Mouse (Mus musculus) adrenal gland, postnatal 4 days (tissue): ENCODE measurements around the gene Slu7. TPM values are rescaled to one million over a fixed set of nuclear protein-coding genes. Genes with fewer than 3 reads are reported as not detected.

Source experiments
- DNase-seq, 2 experiments: peaks; one replicate each; pipeline ENCODE4 v3.0.0; 2021 to 2022; ENCODE audit warnings: low spot score in 2 of 2, mixed read lengths in 2 of 2
- long read RNA-seq, 2 experiments: library from polyadenylated mRNA; stranded (forward); transcript quantifications; one replicate each; pipeline ENCODE4 v2.0.0; 2021
- total RNA-seq, 2 experiments: library from RNA; stranded (reverse); gene quantifications; 2 replicates each; pipeline ENCODE4 v1.2.3; 2021

The Slu7 gene
- total RNA-seq, result 10 to 100 TPM; 50.2 to 53.5 TPM
- long read RNA-seq, experiment 1, transcript Slu7-201 (16 exons, 3,625 nt), result major isoform, 19 of 52 reads
- long read RNA-seq, experiment 1, partial matches to known transcripts, result 7 of 52 reads
- long read RNA-seq, experiment 1, other reads (novel, unspliced or antisense), result 23 of 52 reads
- long read RNA-seq, experiment 2, transcript Slu7-201 (16 exons, 3,625 nt), result major isoform, 32 of 86 reads
- long read RNA-seq, experiment 2, partial matches to known transcripts, result 15 of 86 reads
- long read RNA-seq, experiment 2, other reads (novel, unspliced or antisense), result 32 of 86 reads

DNA sequence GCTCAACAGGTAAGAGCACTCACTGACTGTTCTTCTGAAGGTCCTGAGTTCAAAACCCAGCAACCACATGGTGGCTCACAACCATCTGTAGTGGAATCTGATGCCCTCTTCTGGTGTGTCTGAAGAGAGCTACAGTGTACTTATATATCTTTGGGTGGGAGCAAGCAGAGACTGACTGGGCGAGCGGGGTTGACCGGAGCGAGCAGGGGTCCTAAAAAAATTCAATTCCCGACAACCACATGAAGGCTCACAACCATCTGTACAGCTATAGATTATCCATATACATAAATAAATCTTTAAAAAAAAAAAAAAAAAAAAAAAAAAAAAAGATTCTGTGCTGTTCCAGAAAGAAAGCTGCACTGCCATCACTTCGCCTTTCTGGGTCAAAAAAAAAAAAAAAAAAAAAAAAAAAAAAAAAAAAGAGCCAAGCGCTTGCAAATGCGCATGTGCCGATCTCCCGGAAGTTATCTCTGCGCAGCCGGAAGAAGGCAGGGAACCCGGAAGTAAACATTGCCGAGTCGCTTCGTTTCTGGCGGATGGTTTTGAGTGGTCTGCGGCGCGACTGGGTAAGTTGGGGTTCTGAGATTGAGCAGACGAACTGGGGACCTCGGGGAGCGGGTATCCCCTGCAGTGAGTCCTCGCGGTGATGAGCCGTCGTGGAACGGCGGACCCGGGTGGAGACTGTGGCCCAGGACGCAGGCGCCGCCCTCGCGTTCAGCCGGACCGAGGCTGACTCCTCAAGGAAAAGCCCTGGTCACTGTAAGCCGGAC, at the start of gene Slu7:
Gene Slu7 (plus strand): TSS at position 491 of the 770 bp plus-strand sequence.
- DNase-seq, result peak; percentile 23 to 58

DNA sequence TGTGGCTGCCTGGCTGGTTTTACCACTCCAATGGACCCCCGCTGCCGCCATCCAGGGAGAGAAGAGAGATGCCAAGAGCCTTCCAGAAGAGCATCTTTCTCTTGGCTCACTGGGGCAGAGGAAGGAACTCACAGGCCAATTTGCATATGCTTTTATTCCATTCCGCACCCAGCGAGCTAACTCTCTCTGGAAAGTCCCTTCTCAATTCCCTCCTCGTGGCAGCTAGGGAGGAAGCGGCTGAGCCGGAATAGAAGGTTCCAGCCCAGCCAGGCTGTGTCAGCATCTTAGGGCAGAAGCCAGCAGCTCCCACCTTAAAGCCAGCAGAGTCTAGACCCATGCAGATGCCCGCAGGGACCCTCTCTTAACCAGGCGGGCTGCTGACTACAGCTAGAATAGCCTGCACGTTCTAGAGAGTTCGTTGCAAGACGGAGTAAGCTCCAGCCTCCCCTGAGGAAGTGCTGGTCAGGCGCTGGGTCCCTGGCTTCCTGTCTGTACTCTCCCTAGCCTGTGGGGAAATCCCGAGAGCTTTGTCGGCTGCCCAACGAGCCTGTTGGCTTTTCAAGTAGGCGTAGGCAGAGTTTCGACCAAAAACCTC, 48.4 kb upstream of the Slu7 start:
- DNase-seq, result peak in 1 of 2 experiments; percentile 18

DNA sequence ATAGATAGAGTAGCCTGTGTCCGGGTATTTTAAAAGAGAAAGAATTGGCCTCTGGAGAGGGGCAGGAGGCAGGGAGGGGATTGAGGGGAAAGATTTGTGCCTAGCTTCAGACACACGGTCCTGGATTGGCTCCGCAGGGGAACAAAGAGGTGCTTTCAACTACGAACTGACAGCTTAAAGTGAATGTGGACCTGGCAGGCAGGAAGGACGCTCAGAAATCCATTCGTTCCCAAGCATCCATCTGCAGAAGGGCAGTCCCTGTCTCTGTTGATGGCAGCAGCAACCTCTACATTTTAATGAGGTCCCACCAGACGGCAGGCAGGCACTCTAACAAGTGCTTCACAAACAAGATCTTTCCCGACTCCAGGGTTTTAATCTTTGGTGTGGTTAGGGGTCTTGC, 47.8 kb upstream of the Slu7 start:
- DNase-seq, result no peak

DNA sequence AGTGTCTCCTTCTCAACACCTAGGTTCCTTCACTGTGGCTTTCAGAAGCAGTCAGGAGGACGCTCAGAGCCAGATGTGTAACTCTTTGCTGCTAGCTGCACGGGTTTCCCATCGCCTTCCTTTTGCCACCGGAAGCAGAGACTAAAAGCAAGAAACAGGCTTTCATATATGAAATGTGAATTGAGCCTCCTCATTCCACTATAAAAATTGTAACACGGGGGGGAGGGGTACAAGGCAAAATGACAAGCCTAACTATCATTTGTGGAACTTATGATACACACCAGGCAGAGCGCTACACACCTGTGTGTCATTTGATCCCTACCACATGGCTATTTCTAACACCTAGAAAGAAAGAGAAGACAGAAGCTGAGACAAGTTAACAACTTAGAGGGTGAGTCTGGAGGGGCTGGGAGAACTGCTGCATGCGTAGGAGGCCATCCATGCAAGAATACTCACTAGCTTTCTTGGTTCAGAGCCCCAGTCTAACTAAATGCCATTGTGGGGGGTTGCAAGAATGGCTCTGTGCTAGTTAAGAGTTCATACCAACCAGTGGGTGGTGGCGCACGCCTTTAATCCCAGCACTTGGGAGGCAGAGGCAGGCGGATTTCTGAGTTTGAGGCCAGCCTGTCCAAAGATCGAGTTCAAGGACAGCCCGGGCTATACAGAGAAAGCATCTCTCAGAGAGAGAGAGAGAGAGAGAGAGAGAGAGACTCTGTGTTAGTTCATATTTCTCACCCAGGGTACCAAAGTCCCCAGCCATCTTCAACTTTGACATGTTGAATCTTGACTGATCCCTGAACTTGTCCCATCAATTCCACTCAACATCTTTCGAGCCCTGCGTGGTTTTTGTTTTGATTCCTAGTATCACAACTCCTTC, 46.3 kb upstream of the Slu7 start:
- DNase-seq, result no peak

DNA sequence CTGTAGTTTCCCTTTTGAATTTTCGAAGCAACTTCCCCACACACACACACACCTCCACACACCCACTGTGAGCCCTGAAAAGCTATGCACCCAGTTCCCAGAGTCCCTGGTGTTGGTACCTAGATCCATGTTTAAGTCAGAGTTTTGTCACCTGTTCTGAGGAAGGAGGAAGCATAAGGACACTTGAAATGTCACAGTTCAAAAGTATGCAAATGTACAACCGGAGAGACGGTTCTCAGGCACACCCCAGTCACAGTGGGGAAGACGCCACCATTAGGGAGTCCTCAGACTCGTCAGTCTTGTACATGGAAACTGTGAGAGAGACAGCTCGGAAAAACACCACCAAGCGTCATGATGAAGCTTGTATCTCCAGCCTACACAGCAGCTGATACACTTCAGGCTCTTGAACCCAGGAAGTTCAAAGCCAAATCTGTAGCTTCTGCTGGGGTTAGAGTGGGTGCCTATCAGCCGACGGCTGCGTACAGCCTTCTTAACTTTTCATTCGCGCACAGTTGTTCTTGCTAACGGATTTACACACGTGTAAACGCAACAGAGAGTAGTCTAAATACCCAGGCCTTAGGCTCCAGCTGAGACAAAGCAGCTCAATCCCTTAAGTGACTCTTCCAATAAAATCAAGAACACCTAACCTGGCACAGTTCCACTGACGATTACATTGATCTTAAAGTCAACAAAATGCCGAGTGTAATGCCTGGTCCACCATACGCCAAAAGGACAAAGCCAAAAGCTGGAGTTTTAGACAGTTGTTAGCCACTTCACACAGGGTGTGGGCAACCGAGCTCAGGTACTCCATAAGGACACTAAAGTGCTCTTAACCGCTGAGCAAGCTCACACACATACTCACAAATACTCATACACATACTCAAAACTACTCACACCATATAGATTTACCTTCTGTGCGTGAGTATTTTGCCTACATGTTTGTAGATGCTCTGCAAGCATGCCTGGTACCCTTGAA, 45.1 kb upstream of the Slu7 start:
- no peak for DNase-seq

DNA sequence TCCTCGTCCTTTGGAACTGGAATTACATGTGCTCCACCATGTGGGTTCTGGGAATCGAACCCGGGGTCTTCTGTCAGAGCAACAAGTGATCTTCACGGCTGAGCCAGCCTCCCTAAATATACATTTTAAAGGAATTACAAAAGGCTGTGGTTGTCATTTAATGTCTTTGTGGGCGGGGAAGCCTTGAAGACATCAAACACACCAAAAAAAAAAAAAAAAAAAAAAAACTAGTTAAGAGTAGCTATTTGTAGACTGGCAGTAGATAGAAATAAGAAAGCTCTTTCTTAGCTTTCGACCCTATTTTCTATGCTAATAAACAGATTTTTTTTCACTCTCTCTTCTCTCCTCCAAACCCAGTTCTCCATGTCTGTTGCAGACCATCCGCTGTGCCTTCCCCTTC, 44.4 kb upstream of the Slu7 start:
- no peak for DNase-seq

DNA sequence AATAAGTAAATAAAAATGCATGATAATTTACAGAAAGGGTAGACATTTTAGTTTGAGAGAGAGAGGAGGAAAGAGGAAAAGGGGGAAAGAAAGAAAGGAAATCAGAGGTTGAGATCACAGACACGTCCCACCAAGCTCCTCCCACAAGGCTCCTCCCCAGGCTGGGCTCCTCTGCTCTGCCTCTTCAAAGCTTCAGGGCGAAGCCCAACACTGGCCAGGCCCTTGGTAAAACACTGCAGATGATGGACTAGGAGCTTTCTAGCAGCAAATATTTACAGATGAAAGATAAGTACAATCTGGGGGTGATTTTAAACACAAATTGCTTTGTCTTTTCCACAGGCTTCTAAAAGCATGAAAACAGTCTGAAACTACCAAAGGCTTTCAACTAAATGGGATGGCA, 40.8 kb upstream of the Slu7 start:
- no peak for DNase-seq

DNA sequence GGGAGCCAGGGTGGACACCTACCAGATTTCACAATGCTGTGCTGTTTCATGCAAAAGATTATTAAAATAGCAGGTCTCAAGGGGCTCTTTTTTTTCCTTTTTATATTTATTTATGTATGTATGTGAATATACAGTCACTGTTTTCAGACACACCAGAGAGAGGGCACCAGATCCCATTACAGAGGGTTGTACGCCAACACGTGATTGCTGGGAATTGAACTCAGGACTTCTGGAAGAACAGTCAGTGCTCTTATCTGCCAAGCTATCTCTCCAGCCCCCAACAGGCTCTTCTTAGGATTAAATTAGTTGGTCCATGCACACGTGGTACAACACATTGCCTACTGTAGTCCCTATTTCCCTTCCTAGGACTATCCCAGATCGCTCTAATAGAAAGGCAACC, 40.2 kb upstream of the Slu7 start:
- no peak for DNase-seq

DNA sequence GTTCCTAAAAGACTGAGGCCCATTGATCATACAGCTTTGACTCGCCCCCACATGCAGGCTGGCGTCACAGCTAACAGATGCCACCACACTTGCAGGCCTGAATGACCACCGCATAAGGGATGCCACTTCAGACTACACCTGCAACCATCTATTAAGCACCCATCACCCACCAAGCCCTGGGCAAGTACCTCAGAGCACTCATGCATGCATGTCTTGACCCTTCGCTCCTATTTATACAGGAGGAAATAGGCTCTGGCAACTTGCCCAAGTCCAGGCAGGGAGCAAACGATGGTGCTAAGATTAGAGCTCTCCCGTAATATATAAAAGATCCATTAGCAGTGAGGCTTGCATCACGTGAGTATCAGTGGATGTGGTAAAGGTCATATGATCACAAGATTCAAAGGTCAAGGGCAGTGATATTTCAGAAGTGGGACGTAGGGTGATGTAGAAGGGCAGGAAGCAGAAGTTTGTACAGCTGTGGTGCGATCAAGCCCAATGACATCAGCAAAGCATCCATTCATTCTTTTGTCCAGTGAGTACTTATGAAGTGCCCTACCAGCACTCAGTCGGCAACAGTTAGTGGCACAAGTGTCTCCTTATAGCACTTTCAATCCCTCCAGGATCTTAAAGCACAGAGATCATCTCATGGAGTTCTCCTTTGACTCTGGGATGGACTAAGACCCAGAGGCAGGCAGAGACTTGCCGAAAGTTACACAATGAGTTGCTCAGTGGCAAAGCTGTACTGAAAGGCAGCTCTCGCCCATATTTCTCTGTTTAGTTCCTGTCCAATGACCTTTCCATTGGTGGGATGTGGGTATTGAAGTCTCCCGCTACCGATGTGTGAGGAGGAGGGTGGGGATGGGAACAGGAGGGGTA, 38.2 kb upstream of the Slu7 start:
- no peak for DNase-seq

DNA sequence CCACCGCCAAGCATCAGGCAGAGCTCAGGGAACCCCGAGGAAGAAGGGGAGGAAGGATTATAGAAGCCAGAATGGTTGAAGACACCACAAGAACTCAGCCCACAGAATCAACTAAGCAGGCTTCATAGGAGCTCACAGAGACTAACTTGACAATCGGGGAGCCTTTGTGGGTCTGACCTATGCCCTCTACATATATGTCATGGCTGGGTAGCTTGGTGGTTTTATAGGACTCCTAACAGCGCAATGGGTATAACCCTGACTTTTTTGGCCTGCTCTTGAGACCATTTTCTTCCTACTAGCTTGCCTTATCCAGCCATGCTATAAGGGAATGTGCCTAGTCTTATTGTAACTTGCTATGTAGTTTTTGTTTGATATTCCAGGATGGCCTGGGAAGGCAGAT, 37.3 kb upstream of the Slu7 start:
- DNase-seq, result no peak

DNA sequence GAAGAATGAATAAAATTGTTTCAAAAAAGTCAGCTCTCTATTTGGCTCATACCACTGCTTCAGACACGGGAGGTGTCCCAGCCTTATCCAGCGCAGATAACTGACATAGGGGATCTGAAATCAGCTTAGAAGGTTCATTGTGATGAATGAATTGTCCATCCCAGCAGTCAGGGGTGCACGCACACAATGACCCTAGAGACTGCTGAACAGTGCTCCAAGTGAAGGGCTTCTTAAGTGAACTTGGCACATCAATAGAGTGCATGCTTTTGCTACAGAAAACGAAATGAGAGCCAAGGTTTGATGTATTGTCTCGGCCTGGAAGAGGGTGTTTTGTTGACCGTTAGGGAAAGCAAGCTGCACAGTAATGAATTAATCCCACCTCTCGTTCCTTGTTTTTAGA, 36.9 kb upstream of the Slu7 start:
- no peak for DNase-seq

DNA sequence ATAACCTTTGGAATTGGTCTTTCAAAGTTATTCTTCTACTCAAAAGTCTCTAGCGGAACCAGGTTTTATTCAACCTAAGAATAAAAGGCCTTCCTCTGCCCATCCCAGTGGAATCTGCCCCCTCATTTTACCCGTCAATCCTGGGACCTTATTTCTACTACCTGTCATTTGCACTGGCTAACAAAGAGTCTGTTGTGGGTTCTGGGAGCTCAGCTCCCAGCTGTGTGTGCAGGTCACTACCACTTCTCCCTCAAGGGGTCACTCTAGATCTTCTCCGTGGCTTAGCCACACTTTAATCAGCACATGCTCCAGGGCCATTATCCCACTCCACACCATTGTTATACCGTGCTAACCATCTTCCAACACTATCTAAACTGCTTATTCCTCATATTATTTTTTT, 34.2 kb upstream of the Slu7 start:
- DNase-seq, result no peak

DNA sequence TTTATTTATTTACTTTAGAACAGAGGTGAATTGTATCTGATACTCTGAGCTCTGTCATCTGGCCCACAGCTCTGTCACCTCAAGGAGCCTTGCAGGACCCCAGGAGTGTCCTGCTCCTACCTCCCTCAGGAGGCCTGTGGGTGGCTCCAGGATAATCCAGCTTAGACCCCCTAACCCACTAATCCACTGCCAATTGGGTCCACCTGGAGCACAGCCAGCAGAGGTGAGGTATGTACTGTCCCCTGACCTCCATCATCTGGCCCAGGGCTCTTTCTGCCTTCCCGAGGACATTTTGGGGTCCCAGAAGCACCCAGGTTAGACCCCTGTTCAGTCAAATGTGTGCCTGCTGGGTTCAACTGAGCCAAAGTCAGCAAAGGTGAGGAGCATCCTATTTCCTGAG, 33.4 kb upstream of the Slu7 start:
- no peak for DNase-seq

DNA sequence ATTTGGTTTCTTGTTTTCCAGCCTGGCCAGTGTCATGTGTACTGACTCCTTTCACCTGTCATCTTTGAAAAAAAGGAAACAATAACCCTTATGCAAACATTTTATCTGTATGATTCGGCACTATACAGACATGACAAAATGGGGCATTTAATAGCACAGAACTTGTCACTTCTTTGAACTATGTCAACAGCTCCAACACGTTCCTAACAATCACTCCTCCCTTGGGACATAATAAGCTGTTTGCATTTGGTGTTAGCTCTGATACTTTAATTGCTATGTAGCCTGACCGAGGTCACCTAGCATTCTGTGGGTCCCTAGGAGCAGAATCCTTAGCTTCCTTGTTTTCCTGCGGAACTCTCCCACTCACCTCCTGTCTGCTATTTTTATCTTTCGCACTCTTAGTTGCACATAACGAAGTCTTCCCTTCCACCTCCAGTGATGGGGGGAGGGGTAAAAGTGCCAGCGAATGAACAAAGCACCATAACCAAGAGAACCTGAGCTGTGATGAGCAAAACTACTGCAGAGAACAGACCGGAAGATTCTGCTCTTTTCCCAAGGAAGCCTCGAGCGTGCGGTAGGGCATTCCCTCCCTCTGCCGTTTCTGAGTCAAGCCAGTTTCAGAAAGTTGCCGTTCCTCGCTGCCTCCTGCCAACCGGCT, 29.3 kb upstream of the Slu7 start:
- DNase-seq, result no peak

DNA sequence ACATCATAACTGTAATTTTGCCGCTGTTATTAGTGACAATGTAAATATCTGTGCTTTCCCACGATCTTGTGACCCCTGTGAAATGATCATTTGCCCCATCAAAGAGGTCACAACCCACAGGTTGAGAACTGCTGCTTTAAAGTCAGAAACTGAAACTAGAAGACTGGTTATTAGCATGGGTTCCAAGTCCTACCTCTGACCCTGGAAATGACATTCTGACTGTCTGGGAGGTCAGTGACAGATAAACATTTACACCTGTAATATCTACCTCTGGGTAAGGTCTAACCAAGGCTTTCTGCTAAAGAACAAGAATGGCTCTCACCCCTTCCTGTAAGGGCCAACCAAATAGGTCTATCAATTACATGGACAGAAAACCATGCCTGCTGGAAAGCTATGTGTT, 24.7 kb upstream of the Slu7 start:
- no peak for DNase-seq

DNA sequence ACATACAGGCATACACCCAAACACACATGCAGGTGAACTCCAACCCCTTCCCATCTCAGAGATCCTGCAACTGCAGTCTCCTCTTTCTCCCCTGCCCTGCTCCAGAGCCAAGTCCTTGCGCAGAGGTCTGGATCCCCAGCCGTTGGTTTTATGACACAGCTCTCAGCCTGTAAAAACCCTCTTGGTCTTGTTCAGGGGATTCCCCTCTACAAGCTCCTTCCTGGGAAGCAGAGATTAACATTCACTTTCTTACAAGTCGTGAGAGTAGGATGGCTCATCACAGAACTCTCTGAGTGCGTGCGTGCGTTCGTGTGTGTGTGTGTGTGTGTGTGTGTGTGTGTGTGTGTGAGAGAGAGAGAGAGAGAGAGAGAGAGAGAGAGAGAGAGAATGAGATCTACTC, 23.3 kb upstream of the Slu7 start:
- DNase-seq, result no peak

DNA sequence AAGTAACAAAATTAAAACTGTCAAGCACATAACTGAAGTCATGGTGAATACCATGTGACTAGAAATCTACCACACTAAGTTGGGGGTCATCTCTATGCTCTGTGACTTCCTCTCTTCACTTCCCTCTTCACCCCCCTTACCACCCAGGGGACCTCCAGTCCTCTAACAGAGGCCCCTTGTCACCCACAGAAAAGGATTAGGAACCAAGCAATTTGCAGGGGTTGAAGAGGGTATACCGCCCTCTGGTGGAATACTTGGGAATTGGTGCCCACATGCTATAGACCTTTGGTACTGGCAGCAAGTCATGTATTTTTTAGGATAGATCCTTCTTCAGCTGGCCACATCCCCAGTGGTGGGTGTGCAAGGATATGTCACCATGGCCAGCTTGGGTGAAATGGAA, 22.1 kb upstream of the Slu7 start:
- peak in 1 of 2 experiments; percentile 37 for DNase-seq

DNA sequence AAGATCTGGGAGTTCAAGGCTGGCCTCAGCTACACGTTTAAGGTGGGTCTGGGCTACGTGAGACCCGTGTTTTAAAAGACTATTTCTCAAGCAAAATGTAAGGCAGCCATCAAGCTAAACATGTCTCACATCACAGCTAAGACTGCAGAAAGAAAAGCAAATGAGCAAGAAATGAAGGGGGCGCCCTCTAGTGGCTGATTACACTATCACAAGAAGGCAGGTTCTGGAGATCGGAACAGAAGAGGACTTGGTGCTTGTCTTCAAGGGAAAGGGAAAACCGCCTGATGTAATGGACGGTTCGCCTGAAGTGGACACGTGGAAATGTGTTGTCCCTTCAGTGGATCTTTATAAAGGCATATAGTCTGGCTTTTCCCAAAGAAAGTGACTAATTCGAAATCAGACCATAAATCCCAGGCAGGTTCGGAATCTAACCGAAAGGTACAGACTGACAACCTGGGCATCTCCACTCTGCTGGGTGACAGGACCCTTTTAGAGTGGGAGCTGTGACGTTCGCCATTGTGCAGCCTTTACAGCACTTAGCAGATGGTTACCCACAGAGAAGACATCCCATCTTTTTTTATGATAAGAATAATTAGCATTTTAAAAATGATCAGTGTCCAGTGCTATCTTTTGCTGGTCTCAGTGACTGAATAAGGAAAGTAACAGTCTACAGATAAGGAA, 20.6 kb upstream of the Slu7 start:
- peak; percentile 33 to 57 for DNase-seq
